Mouse (Mus musculus) hindbrain, embryonic 14.5 days (tissue): ENCODE data around the gene Sgtb. TPM values are rescaled to one million over a fixed set of nuclear protein-coding genes. Genes with fewer than 3 reads are reported as not detected.

Source experiments
- ATAC-seq: fragments of 200-750 bp; cut with Nextera tagmentation; 2 replicates; pipeline ENCODE4 v1.8.0; 2017; ENCODE audit warnings: moderate number of reproducible peaks, mild to moderate bottlenecking, moderate TSS enrichment, moderate library complexity; ENCODE audit not compliant: low FRiP score
- DNase-seq: peaks from one replicate; pipeline ENCODE4 v3.0.0-alpha.2; 2015; ENCODE audit warnings: low spot score
- H3K27ac ChIP-seq: fragments of 300-500 bp; sonication (generic); 2 replicates; pipeline ENCODE4 v1.5.1; 2014; ENCODE audit warnings: mild to moderate bottlenecking, moderate library complexity
- H3K27me3 ChIP-seq: fragments of 300-500 bp; sonication (generic); 2 replicates; pipeline ENCODE4 v1.6.1; 2014; ENCODE audit warnings: mild to moderate bottlenecking, low read length, mixed read lengths; ENCODE audit not compliant: control insufficient read depth, insufficient read depth
- H3K36me3 ChIP-seq: fragments of 300-500 bp; sonication (generic); replicated peaks from 2 replicates; pipeline ENCODE4 v1.6.1; 2014; ENCODE audit not compliant: control insufficient read depth, insufficient read depth
- H3K4me1 ChIP-seq: fragments of 300-500 bp; sonication (generic); replicated peaks from 2 replicates; pipeline ENCODE4 v1.6.1; 2014; ENCODE audit warnings: antibody characterized with exemption, low read length, mixed read lengths; ENCODE audit not compliant: control insufficient read depth, insufficient read depth
- H3K4me2 ChIP-seq: fragments of 300-500 bp; sonication (generic); replicated peaks from 2 replicates; pipeline ENCODE4 v1.6.1; 2014; ENCODE audit warnings: mild to moderate bottlenecking, moderate library complexity
- H3K4me3 ChIP-seq: fragments of 300-500 bp; sonication (generic); replicated peaks from 2 replicates; pipeline ENCODE4 v1.5.1; 2014; ENCODE audit warnings: mild to moderate bottlenecking, low read length
- H3K9ac ChIP-seq: fragments of 300-500 bp; sonication (generic); 2 replicates; pipeline ENCODE4 v1.6.1; 2014
- H3K9me3 ChIP-seq: fragments of 300-500 bp; sonication (generic); 2 replicates; pipeline ENCODE4 v1.6.1; 2016; ENCODE audit warnings: low read length; ENCODE audit not compliant: control insufficient read depth
- WGBS: fragments of 180-500 bp; shearing (Covaris S2); extraction: QIAGEN DNeasy Blood & Tissue Kit; methylation state at CpG from one replicate; pipeline ENCODE4 v1.1.7; 2014; 5-methylcytosine and 5-hydroxymethylcytosine counted together
- polyA plus RNA-seq: library from polyadenylated mRNA; unstranded; fragments of >200 nt; fragmentation: Nextera tagmentation; extraction: Ambion mirVana; gene quantifications from 2 replicates; pipeline ENCODE4 v1.2.1, GENCODE M21; 2014

Gene Sgtb
- polyA plus RNA-seq, 1 experiment from 2014 or later: 33.5 TPM

DNA sequence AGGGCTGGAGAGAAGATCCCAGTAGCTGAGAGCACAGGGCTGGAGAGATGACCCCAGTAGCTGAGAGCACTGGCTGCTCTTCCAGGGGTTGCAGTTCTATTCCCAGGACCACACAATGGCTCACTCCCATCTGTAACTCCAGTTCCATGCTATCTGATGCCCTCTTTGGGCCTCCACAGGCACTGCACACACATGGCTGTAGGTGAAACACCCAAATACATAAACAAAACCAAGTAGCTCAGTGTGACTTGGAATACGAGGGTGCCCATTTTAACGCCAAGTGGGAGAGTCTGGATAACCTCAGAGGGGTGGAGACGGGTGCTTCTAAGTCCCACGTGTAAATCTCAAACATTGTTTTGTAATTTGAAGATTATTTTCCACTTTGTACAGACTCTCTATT lies 9.1 kb upstream of the Sgtb start:
- WGBS: 88% methylated on average over 4 of the region's 4 CpGs
- H3K9ac ChIP-seq: no peak overlapping the region
- no peak for ATAC-seq
- no peaks in the 10 kb centered on the region for H3K27me3 ChIP-seq
- peaks cover 4% of the 10 kb centered on the region; the same call in 1 of the 2 replicates for H3K9me3 ChIP-seq
- H3K4me3 ChIP-seq: no peak overlapping the region
- no peak overlapping the region for H3K4me2 ChIP-seq
- peak; percentile 11 for DNase-seq
- H3K4me1 ChIP-seq: no peaks in the 10 kb centered on the region
- H3K36me3 ChIP-seq: peaks cover 4% of the 10 kb centered on the region; the same call in 1 of the 2 replicates
- no peak overlapping the region for H3K27ac ChIP-seq

- H3K4me1 ChIP-seq: no peaks in the 10 kb centered on the region
- H3K36me3 ChIP-seq: peaks cover 4% of the 10 kb centered on the region; the same call in 1 of the 2 replicates
- H3K4me3 ChIP-seq: no peak overlapping the region
- ATAC-seq: no peak
- no peak overlapping the region for H3K27ac ChIP-seq
- no peak for DNase-seq
- H3K9ac ChIP-seq: no peak overlapping the region
- peaks cover 4% of the 10 kb centered on the region; the same call in 1 of the 2 replicates for H3K9me3 ChIP-seq
- H3K4me2 ChIP-seq: no peak overlapping the region
- 92% methylated on average over 5 of the region's 5 CpGs for WGBS
- H3K27me3 ChIP-seq: no peaks in the 10 kb centered on the region
Observed at GRCm38 (mm10) chr13:104101606-104102235, 7.8 kb upstream of the Sgtb start.

- WGBS: under 1% methylated on average over 24 of the region's 24 CpGs
- Histone ChIP-seq H3K4me3 (peak overlapping the region; percentile 83), H3K36me3 (0 out of 2 replicates have a peak, but pooled peaks cover 4% of the 10 kb centered on the region), H3K27ac (peak overlapping the region; percentile 85), H3K27me3 (no peaks in the 10 kb centered on the region), H3K4me1 (peaks cover 23% of the 10 kb centered on the region), H3K9me3 (peaks cover 4% of the 10 kb centered on the region; the same call in 1 of the 2 replicates), H3K9ac (peak overlapping the region; percentile 85), H3K4me2 (peak overlapping the region; percentile 97)
- ATAC-seq: no peak; the same call in 1 of the 2 replicates
- DNase-seq: peak; percentile 61
Observed at GRCm38 (mm10) chr13:104108651-104109287, 772 bp upstream of the Sgtb start.

GRCm38 (mm10) chr13:104109816-104110521 lies 428 bp downstream of the Sgtb start:
- H3K4me3 ChIP-seq: peak overlapping the region; percentile 83
- H3K4me1 ChIP-seq: peaks cover 23% of the 10 kb centered on the region
- peak overlapping the region; percentile 85 for H3K9ac ChIP-seq
- ATAC-seq (peak; percentile 86), DNase-seq (peak; percentile 64)
- peak overlapping the region; percentile 97 for H3K4me2 ChIP-seq
- no peaks in the 10 kb centered on the region for H3K27me3 ChIP-seq
- 0 out of 2 replicates have a peak, but pooled peaks cover under 1% of the 10 kb centered on the region for H3K9me3 ChIP-seq
- H3K36me3 ChIP-seq: peaks cover 8% of the 10 kb centered on the region
- under 1% methylated on average over 38 of the region's 38 CpGs for WGBS
- peak overlapping the region; percentile 83 for H3K27ac ChIP-seq

DNA sequence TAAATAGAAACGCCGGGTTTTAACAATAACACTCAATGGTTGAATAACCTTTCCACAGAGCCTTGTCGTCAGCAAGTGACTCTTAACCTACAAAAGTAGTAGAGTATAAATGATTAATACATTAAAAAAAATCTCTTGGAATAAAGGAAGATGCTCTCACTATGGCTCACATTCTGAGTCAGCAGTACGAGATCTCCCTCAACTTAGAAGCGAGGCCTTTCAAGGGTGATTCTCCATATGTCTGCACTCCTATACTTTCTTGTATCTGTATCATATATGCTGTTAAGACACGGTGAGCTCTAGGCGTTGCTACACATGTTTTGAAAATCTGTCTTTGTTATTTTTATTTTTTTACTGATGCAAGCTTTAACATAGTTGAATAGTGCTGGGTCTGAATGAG lies 985 bp downstream of the Sgtb start:
- peak overlapping the region; percentile 85 for H3K9ac ChIP-seq
- peaks cover 13% of the 10 kb centered on the region for H3K36me3 ChIP-seq
- peak overlapping the region; percentile 83 for H3K4me3 ChIP-seq
- ATAC-seq: no peak
- no peak for DNase-seq
- no peaks in the 10 kb centered on the region for H3K9me3 ChIP-seq
- WGBS: 26% methylated on average over 7 of the region's 7 CpGs
- no peaks in the 10 kb centered on the region for H3K27me3 ChIP-seq
- peak overlapping the region; percentile 97 for H3K4me2 ChIP-seq
- peaks cover 23% of the 10 kb centered on the region for H3K4me1 ChIP-seq
- H3K27ac ChIP-seq: peak overlapping the region; percentile 83

DNA sequence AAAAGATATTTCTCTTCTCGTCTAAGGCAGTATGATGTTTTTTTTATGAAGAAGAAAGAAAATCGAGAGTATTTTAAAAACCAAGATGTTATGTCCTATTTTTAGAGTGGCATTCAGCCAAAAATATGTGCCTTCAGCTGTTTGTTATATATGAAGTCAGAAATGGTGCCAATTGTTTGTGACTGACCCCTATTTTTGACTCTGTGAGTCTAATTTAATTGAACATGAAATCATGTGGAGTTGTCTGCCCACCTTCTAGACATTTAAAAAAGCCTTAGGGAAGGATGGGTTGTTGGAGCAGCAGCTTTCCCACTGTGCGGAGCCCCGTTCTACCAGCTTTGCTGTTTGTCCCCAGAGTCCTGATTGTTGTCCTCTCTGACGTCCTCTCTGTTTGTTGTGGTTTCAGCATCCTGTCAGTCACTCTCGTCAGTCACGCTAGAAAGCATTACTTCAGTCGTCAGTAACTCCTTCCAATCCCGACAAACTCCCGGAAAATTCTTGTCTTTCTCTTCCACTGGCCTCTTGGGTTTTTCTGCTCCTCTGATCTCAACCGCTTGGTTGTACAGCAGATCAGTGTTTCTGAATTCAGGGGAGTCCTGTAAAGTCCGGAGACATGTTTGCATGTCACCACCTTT lies 2.8 kb downstream of the Sgtb start:
- Histone ChIP-seq H3K9me3 (no peaks in the 10 kb centered on the region), H3K4me1 (peaks cover 23% of the 10 kb centered on the region), H3K27me3 (no peaks in the 10 kb centered on the region), H3K4me3 (peak overlapping the region; percentile 11; the same call in 1 of the 2 replicates), H3K4me2 (peak overlapping the region; percentile 97), H3K36me3 (peaks cover 24% of the 10 kb centered on the region), H3K27ac (no peak overlapping the region), H3K9ac (0 out of 2 replicates have a peak overlapping the region, but pooled peaks have one; percentile 36)
- DNase-seq: no peak
- 36% methylated on average over 12 of the region's 12 CpGs for WGBS
- no peak for ATAC-seq

DNA sequence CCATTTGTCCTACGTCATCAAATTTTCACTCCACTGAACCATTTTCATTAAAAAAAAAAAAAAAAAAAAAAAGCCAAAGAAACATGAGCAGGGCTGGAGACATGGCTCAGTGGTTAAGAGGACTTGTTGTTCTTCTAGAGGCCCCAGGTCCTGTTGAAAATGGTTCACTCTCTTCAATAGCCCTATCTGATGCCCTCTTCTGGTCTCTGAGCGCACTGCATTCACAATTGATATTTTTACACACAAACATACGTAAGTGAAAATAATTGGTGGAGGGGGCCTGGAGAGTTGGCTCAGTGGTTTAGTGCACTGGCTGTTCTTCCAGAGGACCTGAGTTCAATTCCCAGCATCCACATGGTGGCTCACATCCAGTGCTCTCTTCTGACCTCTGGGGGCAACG lies 4.2 kb downstream of the Sgtb start:
- H3K27ac ChIP-seq: no peak overlapping the region
- peak; percentile 21 for DNase-seq
- 93% methylated on average over 4 of the region's 4 CpGs for WGBS

DNA sequence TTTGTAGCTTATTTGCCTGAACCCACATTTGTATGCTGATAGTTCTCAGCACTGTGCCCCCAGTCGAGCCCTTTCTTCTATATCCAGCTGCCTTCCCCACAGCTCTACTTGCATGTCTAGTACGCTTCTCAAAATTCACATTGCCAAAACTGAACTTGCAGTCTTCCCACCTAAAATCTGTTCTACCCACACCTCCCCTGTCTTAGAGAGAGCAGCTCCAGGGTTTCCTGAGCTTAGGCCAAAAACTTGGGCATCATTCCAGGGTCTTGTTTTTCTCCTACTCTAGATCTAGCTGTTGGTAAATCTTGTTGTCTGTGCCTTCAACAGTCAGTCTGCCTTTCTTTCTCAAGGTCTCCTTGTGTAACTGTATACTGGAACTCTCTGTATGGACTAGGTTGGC lies 5.3 kb downstream of the Sgtb start:
- no peak overlapping the region for H3K27ac ChIP-seq
- DNase-seq (no peak), ATAC-seq (no peak)
- H3K4me3 ChIP-seq: no peak overlapping the region
- H3K4me1 ChIP-seq: peaks cover 23% of the 10 kb centered on the region
- H3K36me3 ChIP-seq: peaks cover 45% of the 10 kb centered on the region
- 94% methylated on average over 2 of the region's 2 CpGs for WGBS
- H3K9ac ChIP-seq: no peak overlapping the region
- H3K9me3 ChIP-seq: no peaks in the 10 kb centered on the region
- no peaks in the 10 kb centered on the region for H3K27me3 ChIP-seq
- H3K4me2 ChIP-seq: no peak overlapping the region

More for the DNA sequence above, 4.2 kb downstream of the Sgtb start:
- Histone ChIP-seq H3K4me3 (no peak overlapping the region), H3K36me3 (peaks cover 35% of the 10 kb centered on the region), H3K9ac (no peak overlapping the region), H3K4me2 (no peak overlapping the region), H3K4me1 (peaks cover 23% of the 10 kb centered on the region), H3K27me3 (no peaks in the 10 kb centered on the region), H3K9me3 (no peaks in the 10 kb centered on the region)
- no peak for ATAC-seq
